Mouse (Mus musculus): ENCODE data around the gene Hist2h2ab.
"Not testable (repeated sequence)": the region's sequence is repeated elsewhere in the genome, so short reads cannot be mapped to it uniquely, and the experiment has no call there.

Hist2h2ab gene

GRCm38 (mm10) chr3:96237904-96238511 is 18.3 kb downstream of the Hist2h2ab start:
- DNase-seq (ENCODE audit: low spot score): no peak

GRCm38 (mm10) chr3:96238954-96239793 is 19.5 kb downstream of the Hist2h2ab start, which contains the start of gene Hist2h3c2:
Hist2h3c2 (minus strand) TSS chr3:96239127.
- DNase-seq (ENCODE audit: low spot score): not testable (repeated sequence)

- peak; percentile 76 for DNase-seq (ENCODE audit: low spot score)
Observed at GRCm38 (mm10) chr3:96239949-96240798, 20.5 kb downstream of the Hist2h2ab start, which contains the start of gene Hist2h2aa2. Hist2h2aa2 (minus strand) TSS chr3:96240276.

GRCm38 (mm10) chr3:96240799-96241197 is 21.1 kb downstream of the Hist2h2ab start:
- no peak for DNase-seq (ENCODE audit: low spot score)

GRCm38 (mm10) chr3:96243921-96244572 is 24.4 kb downstream of the Hist2h2ab start:
- DNase-seq (ENCODE audit: low spot score): no peak

GRCm38 (mm10) chr3:96245003-96245886 is 25.6 kb downstream of the Hist2h2ab start, which contains the start of gene Hist2h2aa1:
Hist2h2aa1 (plus strand) TSS chr3:96245497.
- DNase-seq (ENCODE audit: low spot score): peak; percentile 75

- not testable (repeated sequence) for DNase-seq (ENCODE audit: low spot score)
Observed at GRCm38 (mm10) chr3:96246018-96246417, 26.4 kb downstream of the Hist2h2ab start.

GRCm38 (mm10) chr3:96246427-96246856 is 26.8 kb downstream of the Hist2h2ab start, which contains the start of gene Hist2h3c1:
Hist2h3c1 (plus strand) TSS chr3:96246685.
- not testable (repeated sequence) for DNase-seq (ENCODE audit: low spot score)

GRCm38 (mm10) chr3:96247356-96248140 is 27.9 kb downstream of the Hist2h2ab start:
- no peak for DNase-seq (ENCODE audit: low spot score)

GRCm38 (mm10) chr3:96248141-96249033 is 28.7 kb downstream of the Hist2h2ab start:
- no peak for DNase-seq (ENCODE audit: low spot score)

- no peak for DNase-seq (ENCODE audit: low spot score)
Observed at GRCm38 (mm10) chr3:96249034-96249345, 29.3 kb downstream of the Hist2h2ab start.

GRCm38 (mm10) chr3:96250890-96251289 is 31.2 kb downstream of the Hist2h2ab start:
- DNase-seq (ENCODE audit: low spot score): no peak

- DNase-seq (ENCODE audit: low spot score): no peak
Observed at GRCm38 (mm10) chr3:96251787-96252186, 32.1 kb downstream of the Hist2h2ab start.

GRCm38 (mm10) chr3:96254683-96255355 is 35.2 kb downstream of the Hist2h2ab start:
- peak; percentile 28 for DNase-seq (ENCODE audit: low spot score)

- DNase-seq (ENCODE audit: low spot score): no peak
Observed at GRCm38 (mm10) chr3:96255926-96256593, 36.4 kb downstream of the Hist2h2ab start.

- DNase-seq (ENCODE audit: low spot score): no peak
Observed at GRCm38 (mm10) chr3:96257190-96257589, 37.5 kb downstream of the Hist2h2ab start.

GRCm38 (mm10) chr3:96260220-96260619 is 40.6 kb downstream of the Hist2h2ab start:
- DNase-seq (ENCODE audit: low spot score): no peak

- DNase-seq (ENCODE audit: low spot score): no peak
Observed at GRCm38 (mm10) chr3:96261623-96262022, 42.0 kb downstream of the Hist2h2ab start.
